Mouse (Mus musculus): ENCODE results near the gene Snupn.

DNA sequence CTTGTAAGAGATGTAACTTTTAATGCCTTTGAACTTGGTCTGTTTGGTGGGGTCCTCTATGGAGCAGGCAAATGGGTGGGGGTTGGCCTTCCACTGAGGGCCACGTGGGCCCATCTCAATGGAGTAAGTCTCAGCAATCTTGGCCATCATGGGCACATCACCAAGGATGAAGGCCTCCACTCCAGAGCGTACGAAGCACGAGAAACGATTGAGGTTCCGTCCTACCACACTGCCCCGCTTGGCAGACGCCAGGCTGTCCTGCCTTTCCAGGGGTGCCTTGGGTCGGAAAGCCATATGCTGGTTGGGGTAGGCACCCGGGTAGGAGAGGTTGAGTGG, 24.7 kb upstream of the Snupn start:
- TF ChIP-seq POLR2A (IDR thresholded peaks at IDR 0.05; ENCODE audit: borderline replicate concordance, control insufficient read depth, low read depth, low read length) = no peak
- no peak for TF ChIP-seq CTCF (IDR thresholded peaks at IDR 0.05; ENCODE audit: control insufficient read depth, insufficient read depth, low read length)
